Mouse (Mus musculus): ENCODE data around the gene Gatad2a.

Gene Gatad2a

DNA sequence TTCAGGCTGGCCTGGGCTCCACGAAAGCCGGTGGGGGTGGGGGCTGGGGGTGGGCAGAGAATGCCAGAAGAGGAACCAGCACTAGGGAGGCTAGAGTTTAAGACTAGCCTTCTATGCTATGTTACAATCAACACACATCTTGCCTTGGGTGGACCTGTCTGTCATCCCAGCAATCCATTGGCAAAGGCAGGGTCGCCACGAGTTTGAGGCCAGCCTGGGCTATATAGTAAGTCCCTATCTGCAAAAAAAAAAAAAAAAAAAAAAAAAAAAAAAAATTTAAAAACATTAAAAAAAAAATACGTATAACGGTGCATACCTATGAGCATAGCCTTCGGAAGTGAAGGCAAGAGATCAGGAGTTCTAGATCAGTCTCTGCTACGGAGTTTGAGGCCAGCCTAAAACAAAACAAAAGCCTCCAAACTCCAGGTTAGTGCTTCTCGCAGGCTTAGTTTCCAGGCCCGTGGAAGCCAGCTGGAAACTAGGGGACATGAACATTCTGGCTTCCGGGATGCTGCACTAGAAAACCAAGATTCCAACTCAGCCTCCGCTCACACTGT is 95.2 kb downstream of the Gatad2a start:
- DNase-seq (ENCODE audit: low spot score), result no peak

DNA sequence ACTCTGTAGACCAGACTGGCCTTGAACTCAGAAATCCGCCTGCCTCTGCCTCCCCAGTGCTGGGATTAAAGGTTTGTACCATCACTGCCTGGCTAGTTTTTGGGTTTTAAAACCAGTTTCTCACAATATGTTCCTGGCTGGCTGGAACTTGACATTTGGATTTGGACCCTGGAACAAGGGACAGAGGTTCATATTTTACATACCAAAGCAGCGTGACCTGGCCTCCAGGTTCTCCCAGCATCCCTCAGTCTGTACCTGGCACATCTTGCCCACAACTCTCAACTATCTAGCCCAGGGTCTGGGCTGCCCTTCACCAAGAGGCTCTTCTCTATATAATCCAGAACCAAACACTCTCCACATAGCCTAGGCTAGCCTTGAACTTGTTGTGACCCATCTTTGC is 96.3 kb downstream of the Gatad2a start:
- no peak for DNase-seq (ENCODE audit: low spot score)

DNA sequence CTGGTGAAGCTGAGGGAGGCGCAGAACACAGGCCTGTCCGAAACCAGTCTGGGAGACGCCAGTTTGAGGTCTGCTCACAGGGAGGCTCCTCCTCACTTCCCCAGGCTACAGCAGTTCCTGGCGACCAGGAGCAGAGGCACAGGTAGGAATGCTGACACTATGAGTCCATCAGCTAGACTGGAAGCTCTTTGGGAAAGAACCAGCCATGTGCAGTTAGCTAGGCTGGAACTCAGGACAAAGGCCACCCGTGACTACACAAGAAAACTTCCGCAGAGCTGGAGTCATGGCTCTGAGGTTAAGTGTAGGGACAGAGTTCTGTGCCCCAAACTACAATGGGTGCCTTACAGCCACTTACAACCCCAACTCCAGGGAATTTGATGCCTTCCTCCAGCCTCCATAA is 98.3 kb downstream of the Gatad2a start:
- no peak for DNase-seq (ENCODE audit: low spot score)

DNA sequence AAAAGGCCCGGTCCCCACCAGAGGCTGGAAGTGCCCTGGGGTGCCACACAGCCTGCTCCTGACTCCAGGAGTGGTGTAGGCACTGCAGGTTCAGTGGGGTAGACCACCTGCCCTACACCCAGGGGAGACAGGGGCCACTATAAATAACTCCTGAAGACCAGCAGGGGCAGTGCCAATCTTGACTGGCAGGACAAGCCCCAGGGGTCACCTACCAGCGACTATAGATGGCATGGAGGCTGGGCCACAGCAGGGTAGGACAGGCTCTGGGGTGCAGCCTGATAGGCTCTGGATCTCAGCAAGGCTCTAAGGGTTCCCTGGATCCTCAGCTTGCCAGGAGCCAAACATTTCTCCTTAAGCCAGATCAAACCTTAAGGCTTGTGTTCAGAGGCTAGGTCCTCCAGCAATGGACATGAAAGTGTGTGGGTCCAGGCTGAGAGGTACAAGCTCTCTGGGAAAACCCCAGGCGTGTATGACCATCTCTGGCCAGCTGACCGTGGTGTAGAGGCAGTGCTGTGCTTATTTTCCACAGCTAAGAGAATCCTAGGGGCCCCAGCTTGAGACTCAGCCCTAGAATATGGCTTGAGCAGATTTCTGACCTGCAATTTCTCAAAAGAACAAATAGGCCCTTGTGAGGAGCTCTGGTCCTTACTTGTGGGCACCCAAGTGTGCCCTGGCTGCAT is 100.3 kb downstream of the Gatad2a start:
- DNase-seq (ENCODE audit: low spot score), result no peak

DNA sequence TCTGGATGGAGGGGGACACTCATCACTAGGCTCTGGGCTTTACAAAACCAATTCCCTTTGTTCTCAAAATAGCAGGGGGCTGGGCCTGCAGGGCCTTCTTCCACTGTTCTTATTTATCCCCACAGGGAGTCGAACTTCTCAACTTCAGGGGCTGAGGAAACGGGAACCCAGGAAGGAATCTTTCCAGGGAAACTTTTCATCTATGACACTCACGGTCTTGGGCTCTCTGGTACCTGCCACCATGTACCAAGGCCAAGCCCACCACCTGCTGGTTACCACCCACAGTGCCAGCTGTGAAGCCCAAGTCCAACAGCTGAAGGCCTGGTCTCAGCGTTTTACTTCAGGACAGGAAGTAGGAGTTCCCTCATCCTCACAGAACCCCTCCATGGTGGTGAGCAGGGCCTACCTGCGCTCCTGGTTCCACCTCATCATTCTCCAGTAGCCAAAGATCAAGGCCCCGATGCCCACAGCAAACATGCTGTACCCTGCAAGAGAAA is 101.3 kb downstream of the Gatad2a start:
- DNase-seq (ENCODE audit: low spot score), result no peak

DNA sequence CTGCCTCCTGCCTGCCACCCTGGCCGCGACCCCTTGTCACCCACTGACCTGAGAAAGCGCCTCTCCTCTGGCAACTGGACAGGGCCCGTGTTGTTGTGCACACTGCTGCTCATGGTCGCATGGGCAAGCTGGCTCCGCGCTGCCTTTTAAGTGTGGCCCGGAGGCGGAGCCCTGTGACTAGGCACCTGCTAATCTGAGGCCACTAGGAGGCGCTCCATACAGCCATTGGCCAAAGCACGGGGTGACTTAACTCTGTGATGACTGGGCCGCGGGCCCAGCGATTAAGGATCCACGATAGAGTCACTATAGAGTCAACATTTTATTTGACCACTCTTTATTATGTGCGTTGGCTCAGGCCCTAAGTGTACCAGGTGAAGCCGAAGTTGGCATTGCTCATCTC is 102.3 kb downstream of the Gatad2a start:
- DNase-seq (ENCODE audit: low spot score), result peak; percentile 62

DNA sequence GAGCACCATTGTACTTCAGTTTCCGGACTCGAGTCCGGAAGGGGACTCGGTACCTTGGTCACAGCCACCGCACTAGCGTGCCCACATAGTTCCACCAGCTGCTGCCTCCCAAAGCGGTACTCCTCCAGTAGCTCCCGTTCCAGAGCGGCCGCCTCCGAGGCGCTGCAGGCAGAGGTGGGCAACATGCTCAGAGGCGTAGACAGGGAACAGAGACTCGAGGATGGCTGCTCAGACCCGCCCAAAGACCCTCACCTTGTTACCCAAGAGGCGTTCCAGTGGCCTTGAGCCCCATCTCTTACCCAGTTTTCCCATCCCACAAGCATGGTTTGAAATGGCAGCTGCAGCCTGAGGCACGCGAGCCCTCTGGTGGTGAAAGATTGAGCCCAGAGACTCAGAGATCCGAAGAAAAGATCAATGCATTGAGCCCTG is 105.4 kb downstream of the Gatad2a start:
- peak; percentile 34 for DNase-seq (ENCODE audit: low spot score)

DNA sequence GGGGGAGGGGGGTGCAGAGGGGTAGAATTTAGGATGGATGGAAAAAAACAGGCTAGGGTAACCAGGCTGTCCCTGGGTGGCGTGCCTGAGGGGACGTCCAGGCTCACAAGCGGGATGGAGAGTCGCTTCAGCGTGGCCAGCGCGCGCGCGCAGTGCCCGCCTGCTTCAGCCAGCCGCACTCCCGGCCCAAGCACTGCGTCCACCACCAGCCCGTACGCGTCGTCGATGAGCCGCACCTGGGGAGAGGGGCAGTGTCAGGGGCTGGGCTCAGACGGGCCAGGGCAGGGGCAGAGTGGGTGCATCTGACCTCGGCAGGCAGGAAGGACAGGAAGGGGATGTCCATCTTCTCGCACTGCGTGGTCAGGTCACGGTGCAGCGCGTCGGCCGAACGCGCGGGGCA is 107.3 kb downstream of the Gatad2a start:
- DNase-seq (ENCODE audit: low spot score), result no peak

DNA sequence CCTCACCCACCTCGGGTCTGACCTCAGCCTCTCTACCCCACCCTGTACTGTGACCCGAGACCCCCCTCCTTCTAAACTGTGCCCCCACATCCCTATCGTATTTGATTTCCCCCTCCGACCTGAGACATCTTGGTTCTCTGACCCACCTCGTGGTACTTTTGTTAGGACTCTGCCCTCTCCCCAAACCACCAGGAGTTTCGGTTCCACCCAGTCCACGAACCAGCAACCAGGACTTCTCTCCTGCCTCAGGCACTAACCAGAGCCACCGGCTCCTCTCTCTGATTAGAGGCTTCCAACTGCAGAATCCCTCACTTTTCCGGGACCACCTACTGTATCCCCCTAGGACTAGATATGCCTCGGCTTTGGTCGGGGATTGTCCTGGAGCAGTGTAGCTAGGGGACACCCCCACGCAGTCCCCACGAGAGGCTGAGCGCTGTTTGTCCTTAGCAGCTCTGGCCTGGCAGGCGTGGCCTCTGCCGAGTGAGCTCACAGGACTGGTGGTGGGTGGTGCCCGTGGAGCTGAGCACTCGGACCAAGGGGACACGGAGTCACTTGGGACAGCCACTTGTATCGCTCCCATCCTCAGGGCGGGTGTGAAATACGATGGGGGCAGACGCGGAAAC is 107.8 kb downstream of the Gatad2a start:
- DNase-seq (ENCODE audit: low spot score), result no peak

DNA sequence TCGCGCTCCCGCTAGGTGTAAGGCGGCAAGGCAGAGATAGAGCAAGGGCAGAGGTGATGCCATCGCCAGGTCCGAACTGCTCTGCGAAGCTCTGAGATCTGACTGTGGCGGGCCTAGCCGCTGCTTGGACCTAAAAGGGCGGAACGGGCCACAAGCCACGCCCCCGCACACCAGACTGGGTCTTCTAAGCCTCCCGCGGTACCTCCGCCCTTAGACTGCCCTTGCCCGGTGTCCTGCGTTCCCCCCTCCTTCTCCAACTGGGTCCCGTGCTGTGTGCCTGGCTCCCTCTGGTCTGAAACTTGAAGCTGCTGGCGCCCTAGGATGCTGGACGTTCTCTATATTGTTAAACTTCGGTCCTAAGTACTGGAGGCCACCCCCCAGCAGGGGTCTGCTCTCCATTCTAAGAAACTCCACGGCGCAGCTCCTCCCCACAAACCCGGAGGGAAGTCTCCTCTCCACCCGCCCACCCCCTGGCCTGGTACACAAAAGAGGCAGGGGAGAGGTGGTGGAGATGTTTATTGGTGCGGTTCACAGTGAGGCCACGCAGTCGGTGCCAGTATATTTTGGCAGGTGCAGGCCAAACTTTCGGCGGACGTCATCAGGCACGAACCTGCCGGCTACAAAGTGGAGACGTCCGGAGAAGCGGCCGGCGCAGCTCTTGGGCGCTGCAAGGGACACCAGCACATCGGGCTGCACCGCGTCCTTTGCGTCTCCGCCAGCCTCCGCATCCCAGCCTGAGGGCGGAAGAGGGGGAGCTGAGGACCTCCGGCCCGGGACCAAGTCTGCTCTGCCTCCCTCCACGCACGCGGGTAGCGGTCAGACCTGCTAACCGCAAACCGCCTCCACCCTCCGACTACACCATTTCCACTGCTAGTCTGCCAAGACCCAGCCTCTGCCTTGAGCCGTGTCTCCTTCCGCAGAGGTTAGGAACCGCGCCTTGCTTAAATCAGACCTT is 108.6 kb downstream of the Gatad2a start, which contains the start of gene Cilp2:
TSS of gene Cilp2 (minus strand) at position 399 of the 955 bp plus-strand sequence.
- no peak for DNase-seq (ENCODE audit: low spot score)

DNA sequence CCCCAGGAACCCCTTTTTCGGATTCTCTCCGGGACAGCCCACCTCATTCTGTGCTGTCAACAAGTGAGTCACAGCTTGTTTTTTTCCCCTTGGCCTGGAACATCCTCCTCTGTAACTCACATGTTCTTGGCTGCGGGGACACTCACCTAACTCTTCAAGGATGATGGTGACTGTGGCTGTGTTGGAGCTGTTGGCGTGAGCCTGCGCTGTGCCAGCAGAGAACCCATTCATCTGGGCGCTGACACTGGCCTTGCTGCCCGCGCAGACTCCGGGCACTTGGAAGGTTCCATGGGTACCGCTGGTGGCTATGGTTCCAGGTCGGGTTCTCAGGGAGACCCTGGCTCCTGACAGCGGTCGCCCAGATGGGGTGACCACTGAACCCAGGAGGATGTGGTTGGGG is 112.0 kb downstream of the Gatad2a start:
- DNase-seq (ENCODE audit: low spot score), result no peak

DNA sequence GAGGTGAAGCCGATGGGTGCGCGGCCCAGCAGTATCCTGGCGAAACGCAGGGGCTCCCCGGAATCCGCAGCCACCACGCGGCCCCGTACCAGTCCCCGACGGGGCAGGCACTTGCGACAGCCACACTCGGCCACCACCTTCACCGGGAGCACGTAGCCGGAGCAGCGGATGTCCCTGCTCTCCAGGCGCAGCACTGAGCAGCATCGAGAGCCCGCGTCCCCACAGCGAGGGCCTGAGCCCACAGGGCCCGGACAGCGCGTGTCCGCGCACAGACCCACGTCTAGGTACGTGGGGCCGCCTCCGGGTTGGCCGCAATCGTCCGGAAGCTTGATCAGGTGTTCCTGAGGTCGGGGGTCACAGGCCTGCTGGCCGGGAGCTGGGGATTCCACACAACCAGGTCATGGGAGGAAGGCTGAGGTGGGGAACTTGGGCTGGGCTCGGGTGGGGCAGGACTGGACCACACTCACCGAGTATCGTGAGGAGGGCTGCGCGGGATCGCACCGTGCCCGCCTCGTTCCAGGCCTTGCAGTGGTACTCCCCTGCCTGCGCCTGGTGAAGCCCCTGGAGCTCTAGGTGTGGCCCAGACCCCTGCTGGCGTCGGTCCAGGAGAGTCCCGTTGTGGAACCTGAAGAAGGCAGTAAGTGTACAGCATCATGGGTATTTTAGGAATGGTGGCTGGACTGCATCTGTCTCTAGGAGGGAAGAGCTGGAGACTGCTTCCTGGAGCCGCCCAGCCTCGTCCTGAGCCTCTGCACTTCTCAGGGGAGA is 113.2 kb downstream of the Gatad2a start:
- DNase-seq (ENCODE audit: low spot score), result no peak

DNA sequence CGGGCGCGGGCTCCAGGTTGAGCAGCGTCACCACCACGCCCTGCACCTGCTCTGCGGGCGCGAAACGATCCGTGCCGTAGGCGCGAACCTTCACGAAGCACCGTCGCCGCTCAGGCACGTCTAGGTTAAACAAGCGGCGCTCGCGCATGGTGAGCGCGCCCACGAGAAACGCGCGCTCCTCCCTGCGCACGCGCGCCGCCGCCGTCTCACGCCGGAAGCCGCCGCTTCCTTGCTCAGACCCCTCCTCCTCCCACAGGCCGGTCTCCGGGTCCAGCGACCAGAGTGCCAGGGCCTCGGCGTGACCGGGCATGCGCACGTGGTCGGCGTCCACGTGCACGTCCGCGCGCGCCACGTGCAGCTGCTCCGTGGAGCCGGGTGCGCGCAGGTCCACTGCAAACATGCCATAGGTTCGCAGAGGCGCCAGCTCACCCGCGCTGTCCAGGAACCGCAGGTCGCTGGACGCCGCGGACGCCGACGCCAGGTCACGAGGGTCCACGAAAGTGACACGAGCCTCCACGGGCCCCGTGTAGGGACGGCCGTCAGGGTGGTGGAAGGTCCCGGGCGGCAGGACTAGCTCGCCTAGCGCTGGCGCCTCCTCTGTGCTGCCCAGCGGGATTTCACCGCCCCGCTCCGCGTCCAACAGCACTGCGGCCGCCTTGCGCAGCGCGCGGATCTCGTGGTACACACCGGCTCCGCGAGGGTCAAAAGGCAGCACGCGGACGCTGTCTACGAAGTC is 114.0 kb downstream of the Gatad2a start:
- no peak for DNase-seq (ENCODE audit: low spot score)

DNA sequence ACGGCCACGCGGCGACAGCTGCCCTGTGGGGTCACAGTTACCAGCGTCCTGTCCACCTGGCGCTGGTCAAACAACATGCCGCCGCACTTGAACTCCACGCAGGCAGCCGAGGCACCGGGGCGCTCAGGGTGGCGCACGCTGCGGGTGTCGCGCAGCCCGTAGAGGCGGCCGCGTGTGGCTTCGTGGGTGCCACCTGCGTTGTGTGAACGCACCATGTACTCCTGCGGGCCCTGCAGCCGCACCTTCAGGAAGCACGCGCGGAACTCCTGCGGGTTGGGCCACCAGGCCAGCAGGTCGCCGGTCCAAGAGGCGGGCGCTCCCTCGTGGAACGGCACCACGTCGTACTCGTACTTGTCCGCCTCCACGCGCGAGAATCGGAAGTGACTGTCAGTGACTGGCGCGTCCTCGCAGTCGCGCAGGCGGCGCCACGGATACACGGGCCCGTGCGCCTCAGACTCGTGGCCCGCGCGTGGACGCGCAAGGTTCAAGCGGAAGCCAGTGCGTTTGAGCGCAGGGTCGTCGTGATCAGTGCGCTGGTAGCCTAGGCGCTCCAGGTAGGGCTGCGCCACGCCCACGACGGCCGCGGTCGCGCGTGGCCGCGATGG is 114.8 kb downstream of the Gatad2a start:
- no peak for DNase-seq (ENCODE audit: low spot score)

DNA sequence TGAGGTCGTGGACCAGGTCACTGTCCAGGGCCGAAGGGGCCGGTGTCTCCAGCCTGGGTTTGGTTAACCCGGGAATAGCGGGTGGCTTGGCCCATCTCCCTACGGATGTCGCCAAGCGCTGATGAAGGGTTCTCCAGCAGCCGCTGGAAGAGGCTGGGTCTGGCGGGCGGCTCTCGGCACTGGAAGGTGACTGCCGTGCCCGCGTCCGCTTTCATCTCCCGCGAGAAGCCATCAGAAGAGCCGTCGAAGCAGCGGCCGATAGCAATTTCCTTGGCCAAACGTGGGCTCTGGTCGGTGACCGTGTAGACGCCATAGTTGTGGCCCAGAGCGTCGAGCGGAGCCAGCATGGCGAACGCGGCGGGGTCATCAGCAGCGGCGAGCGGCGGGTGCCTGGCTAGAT is 115.3 kb downstream of the Gatad2a start:
- no peak for DNase-seq (ENCODE audit: low spot score)

DNA sequence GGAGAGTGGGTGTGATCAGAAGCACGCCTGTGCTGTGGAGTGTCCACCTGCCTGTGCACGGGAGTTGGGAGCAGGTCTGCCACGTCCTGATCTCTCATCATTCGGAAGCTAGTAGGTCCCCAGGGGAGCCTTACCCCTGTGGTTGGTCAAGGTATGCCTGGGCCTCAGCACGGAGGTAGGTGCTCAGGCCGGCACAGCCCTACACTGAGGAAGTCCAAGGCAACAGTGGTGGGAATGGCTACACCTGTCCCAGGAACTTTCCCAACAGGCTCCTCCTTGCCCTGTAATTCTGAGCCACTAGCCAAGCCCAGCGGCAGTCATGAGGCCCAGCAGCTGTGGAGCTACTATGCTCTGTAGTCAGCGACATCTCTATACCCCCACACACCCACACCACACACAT is 116.5 kb downstream of the Gatad2a start:
- no peak for DNase-seq (ENCODE audit: low spot score)

DNA sequence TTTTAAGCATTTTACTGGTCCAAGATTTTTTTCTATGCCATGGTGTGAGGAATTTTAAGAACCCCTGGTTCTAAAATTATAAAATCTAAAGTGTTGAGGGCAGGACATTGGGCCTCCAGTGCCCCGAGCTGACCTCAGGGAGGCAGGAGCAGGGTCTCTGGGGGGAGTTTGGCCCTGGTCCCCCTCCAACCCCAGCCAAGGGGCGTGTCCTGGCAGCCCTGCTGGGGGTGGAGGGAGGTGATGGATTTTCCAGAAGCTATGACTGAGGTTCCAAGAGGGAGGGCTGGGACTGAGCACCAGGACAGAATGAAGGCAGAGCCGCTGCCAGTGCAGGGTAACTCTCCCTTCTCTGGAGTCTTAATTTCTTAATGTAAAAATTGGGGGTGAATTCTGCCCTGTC is 118.2 kb downstream of the Gatad2a start:
- DNase-seq (ENCODE audit: low spot score), result no peak

DNA sequence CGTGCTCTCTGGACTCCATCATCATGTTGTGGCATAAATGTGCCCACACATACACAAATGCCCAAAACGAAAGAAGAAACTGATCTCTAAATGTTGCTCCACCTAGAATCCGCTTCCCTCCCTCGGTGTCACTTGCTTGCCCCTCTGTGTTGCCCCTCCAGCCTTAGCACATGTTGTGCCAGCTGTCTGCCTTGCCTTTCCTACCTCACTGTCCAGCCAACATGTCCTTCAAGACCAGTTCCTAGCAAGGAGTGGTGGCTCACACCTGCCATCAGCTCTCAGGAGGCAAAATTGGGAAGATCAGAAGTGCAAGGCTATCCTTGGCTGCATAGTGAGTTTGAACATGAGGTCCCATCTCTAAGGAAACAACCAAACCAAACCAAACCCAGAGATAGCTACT is 118.8 kb downstream of the Gatad2a start:
- no peak for DNase-seq (ENCODE audit: low spot score)

DNA sequence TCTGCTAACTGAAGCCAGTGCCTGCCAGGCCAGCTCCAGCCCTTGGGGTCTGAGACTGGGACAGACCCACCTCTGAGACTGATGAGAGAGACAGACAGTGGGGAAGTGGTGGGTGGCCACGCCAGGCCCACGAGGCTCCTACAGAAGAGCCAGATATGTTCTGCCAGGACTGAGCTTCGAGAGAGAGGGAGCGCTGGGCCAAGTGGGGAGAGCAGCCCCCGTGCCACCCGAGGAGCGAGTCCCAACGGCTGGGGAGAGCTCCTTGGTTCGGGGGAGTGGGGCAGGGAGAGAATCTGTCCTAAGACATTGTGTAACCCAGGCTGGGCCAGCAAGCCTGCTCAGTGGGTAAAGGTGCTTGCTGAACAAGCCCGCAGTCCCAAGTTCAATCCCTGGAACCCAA is 119.2 kb downstream of the Gatad2a start:
- no peak for DNase-seq (ENCODE audit: low spot score)

DNA sequence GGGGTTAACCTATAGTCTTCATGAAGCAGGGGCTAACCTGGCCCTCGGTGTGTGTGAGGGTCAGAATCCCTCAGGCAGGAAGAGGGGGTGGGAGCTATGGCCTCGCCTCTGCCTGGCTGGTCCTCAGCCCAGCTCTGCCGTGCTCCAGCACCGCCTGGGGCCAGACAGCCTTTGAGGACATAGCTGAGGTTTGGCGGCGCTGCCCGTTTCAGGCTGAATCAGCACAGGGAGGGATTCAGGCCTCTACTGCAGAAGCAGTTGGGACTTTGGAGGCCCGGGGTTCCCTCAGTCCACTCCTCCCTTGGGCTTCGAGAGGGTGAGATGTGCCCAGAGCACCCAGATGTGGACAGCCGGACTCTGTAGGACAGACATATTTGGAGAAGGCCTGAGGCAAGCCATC is 120.1 kb downstream of the Gatad2a start:
- DNase-seq (ENCODE audit: low spot score), result no peak

All from c-Kit-positive CD71-positive TER-119-positive erythroid progenitor cells, embryonic 14.5 days (primary cell).